Mouse (Mus musculus): ENCODE measurements around the gene Trim27. TPM values are rescaled to one million over a fixed set of nuclear protein-coding genes. Genes with fewer than 3 reads are reported as not detected.

The Trim27 gene
- polyA plus RNA-seq, 1 experiment from 2014 or later, result 36.7 TPM

- H3K4me2 ChIP-seq (ENCODE audit: low read depth, low read length), result peak overlapping the region; percentile 82
- no peaks in the 10 kb centered on the region for H3K36me3 ChIP-seq (replicated peaks; ENCODE audit: insufficient read depth, low read length)
- no peak for DNase-seq
- no peak for ATAC-seq
- no peaks in the 10 kb centered on the region for H3K27me3 ChIP-seq (ENCODE audit: insufficient read depth, low read length)
- no peak overlapping the region for H3K27ac ChIP-seq (ENCODE audit: low read depth)
- no peak overlapping the region for H3K4me3 ChIP-seq (ENCODE audit: low read depth, low read length)
- 69% methylated on average over 17 of the region's 17 CpGs for WGBS (ENCODE audit: insufficient replicate concordance)
- H3K9ac ChIP-seq (replicated peaks), result no peak overlapping the region
- H3K4me1 ChIP-seq (ENCODE audit: insufficient read depth), result peaks cover 7% of the 10 kb centered on the region
- TF ChIP-seq CTCF (IDR thresholded peaks at IDR 0.05; ENCODE audit: low read depth), result no peak
- TF ChIP-seq EP300 (IDR thresholded peaks at IDR 0.05; ENCODE audit: low read depth), result no peak
- no peaks in the 10 kb centered on the region for H3K9me3 ChIP-seq (ENCODE audit: low read length)
Measured at GRCm38 (mm10) chr13:21170431-21171155, 8.7 kb upstream of the Trim27 start.

GRCm38 (mm10) chr13:21171156-21171530, 8.1 kb upstream of the Trim27 start:
- WGBS (ENCODE audit: insufficient replicate concordance), result 25% methylated on average over 15 of the region's 15 CpGs
- no peak overlapping the region for H3K9ac ChIP-seq (replicated peaks)
- no peaks in the 10 kb centered on the region for H3K36me3 ChIP-seq (replicated peaks; ENCODE audit: insufficient read depth, low read length)

DNA sequence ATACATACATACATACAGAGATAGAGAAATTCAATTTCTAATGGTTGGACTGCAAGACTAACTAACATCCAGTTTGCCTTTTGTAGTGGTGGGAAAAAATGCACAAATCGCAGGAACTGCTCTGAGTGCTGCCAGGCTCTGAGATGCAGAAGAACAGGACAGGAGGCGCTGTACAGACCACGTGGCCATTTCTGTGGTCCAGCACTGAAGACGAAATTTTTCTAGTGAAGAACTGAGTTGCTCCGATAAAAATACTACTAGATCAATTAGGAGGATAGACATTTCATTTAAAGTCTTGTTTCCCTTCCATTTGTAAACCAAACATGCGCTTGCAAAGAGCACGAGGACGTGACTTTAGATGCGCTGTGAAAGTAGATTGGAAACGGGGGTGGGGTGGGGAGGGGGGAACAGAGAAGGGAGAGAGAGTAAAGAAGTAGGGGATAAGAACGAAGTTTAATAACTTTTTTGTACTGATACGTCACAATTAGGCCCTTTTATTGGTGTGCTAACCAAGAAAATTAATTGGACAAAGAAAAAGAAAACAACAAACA, 7.6 kb upstream of the Trim27 start:
- ATAC-seq (no peak), DNase-seq (peak; percentile 30)
- Histone ChIP-seq H3K4me1 (ENCODE audit: insufficient read depth) (peaks cover 7% of the 10 kb centered on the region), H3K27me3 (ENCODE audit: insufficient read depth, low read length) (no peaks in the 10 kb centered on the region), H3K36me3 (replicated peaks; ENCODE audit: insufficient read depth, low read length) (no peaks in the 10 kb centered on the region), H3K9me3 (ENCODE audit: low read length) (no peaks in the 10 kb centered on the region), H3K4me3 (ENCODE audit: low read depth, low read length) (peak overlapping the region; percentile 50), H3K4me2 (ENCODE audit: low read depth, low read length) (peak overlapping the region; percentile 82), H3K9ac (replicated peaks) (no peak overlapping the region), H3K27ac (ENCODE audit: low read depth) (no peak overlapping the region)
- TF ChIP-seq EP300 (IDR thresholded peaks at IDR 0.05; ENCODE audit: low read depth) (no peak), CTCF (IDR thresholded peaks at IDR 0.05; ENCODE audit: low read depth) (peak; percentile 49)
- under 1% methylated on average over 12 of the region's 12 CpGs for WGBS (ENCODE audit: insufficient replicate concordance)

More at GRCm38 (mm10) chr13:21171156-21171530, 8.1 kb upstream of the Trim27 start:
- DNase-seq, result peak; percentile 22
- no peaks in the 10 kb centered on the region for H3K9me3 ChIP-seq (ENCODE audit: low read length)
- H3K27ac ChIP-seq (ENCODE audit: low read depth), result no peak overlapping the region
- H3K4me2 ChIP-seq (ENCODE audit: low read depth, low read length), result peak overlapping the region; percentile 82
- ATAC-seq, result no peak
- H3K4me1 ChIP-seq (ENCODE audit: insufficient read depth), result peaks cover 7% of the 10 kb centered on the region
- H3K4me3 ChIP-seq (ENCODE audit: low read depth, low read length), result no peak overlapping the region
- no peaks in the 10 kb centered on the region for H3K27me3 ChIP-seq (ENCODE audit: insufficient read depth, low read length)
- TF ChIP-seq CTCF (IDR thresholded peaks at IDR 0.05; ENCODE audit: low read depth), result no peak

DNA sequence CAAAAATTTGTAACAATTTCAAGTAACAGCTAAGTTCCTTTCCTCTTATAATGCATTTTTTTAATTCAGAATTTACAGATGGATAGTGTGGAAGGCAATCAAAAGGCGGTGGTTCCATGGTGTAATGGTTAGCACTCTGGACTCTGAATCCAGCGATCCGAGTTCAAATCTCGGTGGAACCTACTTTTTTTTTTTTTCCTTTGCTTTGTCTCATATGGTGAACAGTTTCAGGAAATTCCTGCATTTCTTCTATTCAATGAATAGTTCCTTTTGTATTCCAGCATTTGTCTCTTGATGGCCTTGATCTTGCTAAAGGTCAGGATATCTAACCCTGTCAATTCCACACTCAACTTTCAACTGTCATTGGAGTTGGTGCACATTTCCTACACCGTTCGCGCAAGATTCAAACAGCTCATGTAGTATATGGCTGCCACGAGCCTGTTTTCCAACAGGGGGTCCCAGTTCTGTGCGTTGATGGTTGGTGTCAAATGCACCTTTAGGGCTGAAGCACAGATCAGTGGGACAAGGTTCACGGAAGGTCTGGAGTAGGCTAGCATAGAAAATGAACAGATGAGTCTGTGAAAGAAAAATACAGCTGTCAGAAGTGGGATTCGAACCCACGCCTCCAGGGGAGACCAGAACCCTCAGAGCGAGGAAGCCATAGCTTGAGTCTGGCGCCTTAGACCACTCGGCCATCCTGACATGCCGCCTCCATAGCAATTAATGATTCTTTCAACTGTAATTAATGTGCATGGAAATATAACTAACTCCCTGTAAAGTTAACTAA, 6.8 kb upstream of the Trim27 start:
- peak; percentile 69 for DNase-seq
- H3K36me3 ChIP-seq (replicated peaks; ENCODE audit: insufficient read depth, low read length), result no peaks in the 10 kb centered on the region
- no peaks in the 10 kb centered on the region for H3K27me3 ChIP-seq (ENCODE audit: insufficient read depth, low read length)
- no peaks in the 10 kb centered on the region for H3K9me3 ChIP-seq (ENCODE audit: low read length)
- peak; percentile 56 for ATAC-seq
- H3K9ac ChIP-seq (replicated peaks), result no peak overlapping the region
- H3K4me1 ChIP-seq (ENCODE audit: insufficient read depth), result peaks cover 7% of the 10 kb centered on the region
- no peak overlapping the region for H3K27ac ChIP-seq (ENCODE audit: low read depth)
- peak overlapping the region; percentile 82 for H3K4me2 ChIP-seq (ENCODE audit: low read depth, low read length)
- under 1% methylated on average over 16 of the region's 16 CpGs for WGBS (ENCODE audit: insufficient replicate concordance)
- H3K4me3 ChIP-seq (ENCODE audit: low read depth, low read length), result peak overlapping the region; percentile 50
- TF ChIP-seq CTCF (IDR thresholded peaks at IDR 0.05; ENCODE audit: low read depth) (0 out of 2 replicates have a peak, but pooled peaks have one; percentile 8), EP300 (IDR thresholded peaks at IDR 0.05; ENCODE audit: low read depth) (0 out of 2 replicates have a peak, but pooled peaks have one; percentile 21)

GRCm38 (mm10) chr13:21173072-21173471, 6.2 kb upstream of the Trim27 start:
- ATAC-seq, result no peak
- WGBS (ENCODE audit: insufficient replicate concordance), result 1% methylated on average over 11 of the region's 11 CpGs
- H3K4me3 ChIP-seq (ENCODE audit: low read depth, low read length), result peak overlapping the region; percentile 19

GRCm38 (mm10) chr13:21176733-21177132, 2.5 kb upstream of the Trim27 start:
- Histone ChIP-seq H3K4me3 (ENCODE audit: low read depth, low read length) (no peak overlapping the region), H3K9ac (replicated peaks) (no peak overlapping the region), H3K9me3 (ENCODE audit: low read length) (no peaks in the 10 kb centered on the region), H3K4me2 (ENCODE audit: low read depth, low read length) (no peak overlapping the region), H3K4me1 (ENCODE audit: insufficient read depth) (peaks cover 30% of the 10 kb centered on the region), H3K27me3 (ENCODE audit: insufficient read depth, low read length) (no peaks in the 10 kb centered on the region), H3K27ac (ENCODE audit: low read depth) (no peak overlapping the region), H3K36me3 (replicated peaks; ENCODE audit: insufficient read depth, low read length) (no peaks in the 10 kb centered on the region)
- TF ChIP-seq EP300 (IDR thresholded peaks at IDR 0.05; ENCODE audit: low read depth) (no peak), CTCF (IDR thresholded peaks at IDR 0.05; ENCODE audit: low read depth) (no peak)
- no peak for DNase-seq
- no peak for ATAC-seq
- 67% methylated on average over 11 of the region's 11 CpGs for WGBS (ENCODE audit: insufficient replicate concordance)

More at GRCm38 (mm10) chr13:21173072-21173471, 6.2 kb upstream of the Trim27 start:
- TF ChIP-seq EP300 (IDR thresholded peaks at IDR 0.05; ENCODE audit: low read depth) (no peak), CTCF (IDR thresholded peaks at IDR 0.05; ENCODE audit: low read depth) (no peak)
- Histone ChIP-seq H3K27ac (ENCODE audit: low read depth) (no peak overlapping the region), H3K9me3 (ENCODE audit: low read length) (no peaks in the 10 kb centered on the region), H3K36me3 (replicated peaks; ENCODE audit: insufficient read depth, low read length) (no peaks in the 10 kb centered on the region), H3K4me2 (ENCODE audit: low read depth, low read length) (peak overlapping the region; percentile 82), H3K9ac (replicated peaks) (0 out of 2 replicates have a peak overlapping the region, but pooled peaks have one; percentile 1), H3K4me1 (ENCODE audit: insufficient read depth) (peaks cover 11% of the 10 kb centered on the region), H3K27me3 (ENCODE audit: insufficient read depth, low read length) (no peaks in the 10 kb centered on the region)
- peak; percentile 61 for DNase-seq
